Mouse (Mus musculus) ovary, adult 2 months (tissue): ENCODE data around the gene Ndufc2. TPM values are rescaled to one million over a fixed set of nuclear protein-coding genes. Genes with fewer than 3 reads are reported as not detected.

ENCODE experiments used
- polyA plus RNA-seq: library from polyadenylated mRNA; depleted of rRNA; stranded (reverse); fragments of >200 nt; gene quantifications from 2 replicates; pipeline ENCODE4 v1.2.3, GENCODE M21; 2012; rRNA removed

Ndufc2 gene
- 102 and 132 TPM in 2 replicates for polyA plus RNA-seq

GRCm38 (mm10) chr7:97399960-97400715 is at the start of gene Ndufc2:
Gene Ndufc2 (plus strand): TSS chr7:97400003.

GRCm38 (mm10) chr7:97416906-97417777 is 17.3 kb downstream of the Ndufc2 start, which contains the start of gene Thrsp:
Gene Thrsp (minus strand): TSS chr7:97417730.

GRCm38 (mm10) chr7:97451023-97451422 is 51.2 kb downstream of the Ndufc2 start, which contains the start of gene Kctd14:
Gene Kctd14 (plus strand): TSS chr7:97451323.

Other genes starting within 250 kb of the Ndufc2 start
- 11.1 and 13.3 TPM in 2 replicates for gene Usp35, start 68.0 kb upstream of the Ndufc2 start, polyA plus RNA-seq
- 5.5 and 7.8 TPM in 2 replicates for gene Kctd21, start 67.7 kb upstream of the Ndufc2 start, polyA plus RNA-seq
- gene Alg8, start 28.4 kb upstream of the Ndufc2 start, polyA plus RNA-seq: 13.7 and 17.6 TPM in 2 replicates
- gene Thrsp, start 17.7 kb downstream of the Ndufc2 start, polyA plus RNA-seq: 120 and 143 TPM in 2 replicates
- 80.1 and 88.5 TPM in 2 replicates for gene Kctd14, start 51.3 kb downstream of the Ndufc2 start, polyA plus RNA-seq
- gene Ints4, start 81.0 kb downstream of the Ndufc2 start, polyA plus RNA-seq: 93.2 and 148 TPM in 2 replicates
- 13.5 and 15.1 TPM in 2 replicates for gene Aamdc, start 179.5 kb downstream of the Ndufc2 start, polyA plus RNA-seq
- gene Rsf1, start 179.9 kb downstream of the Ndufc2 start, polyA plus RNA-seq: 1.5 and 2.0 TPM in 2 replicates